Mouse (Mus musculus) lung, postnatal 10 days (tissue): ENCODE measurements around the gene Cryga.

Experiments
- DNase-seq: peaks from one replicate; pipeline ENCODE4 v3.0.0; 2021

The Cryga gene

DNA sequence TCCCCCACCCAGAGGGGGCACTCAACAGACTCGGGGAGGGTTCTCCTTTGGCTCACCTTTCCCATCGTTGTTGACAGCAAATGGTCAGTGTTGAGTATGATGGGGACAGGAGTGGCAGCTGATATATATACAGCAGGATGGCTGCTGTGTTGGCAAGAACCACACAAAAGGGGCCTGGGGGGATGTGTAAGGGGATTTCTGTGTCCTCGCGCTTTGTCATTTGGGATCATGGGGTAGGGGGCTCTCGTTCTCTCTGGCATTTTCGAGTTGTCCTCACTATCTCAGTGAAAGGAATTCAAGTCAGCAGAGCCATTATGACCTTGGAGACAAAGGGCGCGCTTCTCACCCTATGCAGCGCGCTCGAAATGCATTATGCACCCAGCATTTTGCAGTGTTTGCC, at the start of gene Cryga:
Gene Cryga (minus strand): TSS at position 101 of the 400 bp plus-strand sequence.
- no peak for DNase-seq

DNA sequence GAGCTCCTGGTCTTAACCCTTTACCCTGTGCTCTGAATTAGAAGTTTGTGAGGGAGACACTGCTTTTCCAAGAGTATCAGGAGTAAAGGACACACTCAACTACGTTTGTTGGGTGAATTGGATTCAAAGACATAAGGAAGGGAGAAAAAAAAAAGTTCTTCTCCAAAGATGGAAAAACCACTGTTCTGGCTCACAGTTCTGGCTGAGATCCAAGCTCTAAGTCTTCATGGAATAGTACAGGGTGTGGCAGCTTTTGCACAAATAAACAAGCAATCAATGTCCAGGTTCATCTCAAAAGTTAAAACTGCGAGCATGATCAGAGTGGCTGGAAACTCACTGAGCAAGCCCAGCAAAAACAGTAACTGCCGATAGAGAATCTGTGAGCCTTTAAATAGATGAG, 44.8 kb upstream of the Cryga start:
- DNase-seq, result no peak

DNA sequence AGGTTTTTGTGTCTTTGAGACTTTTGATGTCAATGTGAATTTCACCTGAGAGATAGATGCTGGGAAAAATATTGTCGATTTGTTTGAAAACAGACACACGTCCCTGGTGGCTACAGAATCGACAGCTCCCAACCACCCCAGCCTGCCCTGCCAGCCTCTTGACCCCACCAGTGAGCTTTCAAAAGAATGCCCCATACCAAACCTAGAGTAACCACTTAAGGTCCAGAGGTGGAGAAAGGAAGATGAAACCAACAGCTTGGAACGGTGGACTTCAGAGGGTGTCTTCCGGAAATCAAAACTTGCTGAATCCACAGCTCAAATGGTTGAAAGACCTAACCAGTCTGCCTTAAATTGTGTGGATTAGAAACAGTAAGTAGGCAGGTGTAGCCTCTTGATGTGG, 44.2 kb upstream of the Cryga start:
- no peak for DNase-seq

DNA sequence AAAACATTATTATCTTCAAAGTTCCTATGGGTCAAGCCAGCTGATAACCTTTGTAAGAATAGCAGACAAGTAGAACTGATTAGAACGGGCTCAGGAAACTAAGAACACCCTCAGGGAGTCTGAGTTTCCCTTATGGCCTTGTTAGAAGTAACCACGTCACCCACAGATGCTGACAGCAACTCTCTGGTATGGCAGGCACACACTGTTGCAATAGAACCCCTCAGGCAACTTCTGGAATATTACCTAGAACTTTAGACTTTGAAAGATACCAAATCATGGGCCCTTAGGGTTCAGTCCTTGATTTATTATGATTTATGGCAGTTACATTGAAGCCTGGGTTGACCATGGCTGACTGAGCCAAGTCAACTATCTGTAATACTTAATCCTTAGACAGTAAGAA, 43.4 kb upstream of the Cryga start:
- no peak for DNase-seq

DNA sequence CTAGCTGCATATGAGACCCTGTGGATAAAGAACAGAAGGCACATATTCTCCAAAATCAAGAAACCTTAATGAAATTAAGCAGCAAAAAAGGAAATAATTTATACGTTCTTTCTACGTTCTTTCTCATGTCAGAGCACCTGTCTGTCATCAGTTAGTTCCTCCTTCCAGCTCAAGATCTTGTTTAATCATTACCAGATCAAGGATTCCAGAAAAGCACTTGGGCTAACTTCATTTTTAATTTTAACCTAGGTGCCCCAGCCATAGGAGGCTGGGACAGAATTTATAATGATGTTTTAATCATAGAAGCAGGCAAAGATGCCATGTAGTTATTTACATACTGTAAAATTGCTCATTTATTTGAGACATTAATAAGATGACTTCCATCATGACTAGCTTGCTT, 41.6 kb upstream of the Cryga start:
- DNase-seq, result no peak

DNA sequence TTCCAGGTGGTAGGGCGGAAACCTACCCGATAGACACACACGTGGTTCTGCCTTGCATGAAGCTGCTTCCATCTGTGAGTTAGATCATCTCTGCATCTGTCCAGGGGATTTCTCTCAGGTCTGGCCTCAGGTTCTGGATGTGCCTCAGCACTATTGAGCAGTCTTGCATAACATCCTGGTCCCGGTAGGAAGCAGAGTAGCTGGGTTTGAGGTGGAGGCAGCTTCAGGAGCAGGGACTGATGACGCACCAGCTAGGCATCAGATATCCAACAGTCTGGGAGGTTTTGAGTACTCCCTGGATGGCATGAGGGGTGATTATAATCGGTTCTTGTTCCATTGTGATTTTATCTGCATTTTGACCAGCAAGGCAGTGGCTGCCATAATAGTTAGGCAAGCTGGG, 34.4 kb upstream of the Cryga start:
- DNase-seq, result no peak

DNA sequence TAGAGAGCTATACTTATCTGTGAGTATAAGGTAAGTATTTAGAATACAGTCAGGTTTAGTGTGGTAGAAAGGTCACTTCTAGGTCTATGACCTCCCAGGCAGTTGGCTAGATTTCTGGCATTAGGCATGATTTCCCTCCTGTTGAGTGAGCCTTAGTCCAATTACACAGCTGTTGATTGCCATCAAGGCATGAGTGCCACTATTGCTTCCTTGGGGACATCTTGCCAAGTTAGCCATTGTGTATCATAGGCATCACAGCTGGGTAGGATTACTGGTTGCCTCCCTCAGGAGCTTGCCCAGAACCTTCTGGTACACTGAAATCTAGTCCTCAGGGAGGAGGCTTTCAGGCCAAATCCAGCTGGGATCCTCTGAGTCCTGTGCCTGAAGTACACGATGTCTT, 29.7 kb upstream of the Cryga start:
- DNase-seq, result no peak

DNA sequence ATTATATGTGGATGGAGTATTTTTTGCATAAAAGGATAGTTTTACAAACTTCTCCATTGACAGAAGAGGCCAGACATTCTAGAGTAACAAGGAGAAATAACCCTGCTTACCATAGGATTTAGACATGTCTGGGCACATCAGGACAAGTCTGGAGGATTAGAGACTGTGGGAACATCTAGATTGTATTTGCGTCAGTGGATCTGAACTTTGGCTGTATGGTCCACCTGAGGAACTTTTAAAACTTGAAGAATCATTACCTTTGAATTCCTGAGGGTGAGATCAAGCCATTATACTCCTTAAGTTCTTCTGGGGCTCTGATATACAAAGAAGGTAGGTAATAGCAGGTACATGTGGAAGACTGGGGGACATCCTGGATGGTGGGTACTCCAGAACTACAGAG, 28.5 kb upstream of the Cryga start:
- DNase-seq, result no peak

DNA sequence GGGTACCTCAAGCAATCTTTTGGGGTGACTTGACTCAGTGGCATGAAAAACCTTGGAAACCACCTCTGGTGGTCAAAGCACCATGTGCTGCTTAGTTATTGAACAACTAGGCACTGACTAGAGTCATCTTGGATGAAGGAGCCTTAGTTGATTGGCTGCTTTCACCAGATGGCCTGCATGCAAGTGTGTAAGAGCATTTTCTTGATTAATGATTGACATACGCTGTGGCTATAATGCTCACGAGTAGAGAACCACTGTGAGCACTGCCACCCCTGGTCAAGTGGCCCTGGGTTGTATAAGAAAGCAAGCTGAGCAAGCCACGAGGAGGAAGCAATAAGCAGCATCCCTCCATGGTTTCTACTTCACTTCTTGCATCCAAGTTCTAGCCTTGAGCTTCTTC, 27.1 kb upstream of the Cryga start:
- no peak for DNase-seq

DNA sequence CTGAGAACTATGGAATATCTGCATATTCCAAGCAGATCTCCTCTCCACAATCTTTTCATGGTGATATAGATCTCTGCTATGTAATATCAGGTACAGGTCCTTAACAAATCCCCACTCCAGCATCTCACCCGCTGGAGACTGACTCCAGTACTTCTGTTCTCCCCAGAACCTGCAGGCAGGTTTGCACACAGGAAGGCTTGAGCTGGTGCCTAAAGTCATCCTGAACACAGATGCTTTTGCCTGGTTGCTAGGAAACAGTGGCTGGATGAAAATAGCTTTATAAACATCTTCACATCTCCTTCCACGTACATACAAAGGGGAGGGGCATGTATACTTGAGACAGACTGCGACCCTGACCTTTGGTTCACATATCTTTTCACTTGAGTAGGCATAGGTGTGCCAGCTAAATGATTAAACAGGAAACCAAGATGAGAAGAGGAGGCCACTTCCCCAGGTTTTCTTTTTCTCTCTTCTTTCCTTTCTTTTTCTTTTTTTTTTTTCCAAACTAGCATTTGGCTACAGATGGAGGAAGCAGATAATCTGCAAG, 26.5 kb upstream of the Cryga start:
- DNase-seq, result no peak

DNA sequence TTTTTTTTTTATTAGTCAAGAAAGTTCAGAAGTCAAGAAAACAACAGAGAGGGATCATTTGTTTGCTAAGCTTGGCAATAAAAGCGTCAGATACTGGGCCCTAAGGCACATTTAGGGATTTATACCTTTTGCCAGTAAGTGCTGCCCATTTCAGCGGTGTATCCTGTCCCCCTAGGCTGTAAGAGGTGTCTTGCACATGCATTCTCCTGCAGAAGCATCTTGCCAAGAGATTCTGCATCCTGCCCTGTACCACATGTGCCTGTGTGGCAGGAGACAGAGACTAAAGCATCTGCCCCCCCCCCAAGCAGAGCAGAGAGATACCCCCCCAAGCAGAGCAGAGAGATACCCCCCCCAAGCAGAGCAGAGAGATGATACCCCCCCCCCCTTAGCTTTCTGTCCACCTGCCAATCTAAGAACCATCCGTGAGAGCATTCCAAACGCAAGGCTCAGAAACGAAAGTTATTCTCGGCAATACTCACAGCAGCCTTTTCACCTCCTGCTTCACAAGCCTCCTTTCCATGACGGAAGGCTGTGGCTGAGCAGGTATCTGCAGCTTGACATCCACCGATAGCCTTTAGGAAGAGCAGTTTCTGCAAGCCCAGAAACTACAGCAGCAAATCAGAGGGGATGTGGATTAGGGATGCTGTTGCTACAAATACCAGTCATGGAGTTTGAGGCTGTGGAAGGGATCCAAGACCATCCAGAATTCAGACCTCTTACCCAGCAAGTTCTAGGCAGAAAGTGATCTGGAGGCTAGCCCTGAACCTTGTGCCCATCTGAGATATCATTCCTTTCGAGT, 19.6 kb upstream of the Cryga start, which contains the start of gene D630023F18Rik:
Gene D630023F18Rik (minus strand): TSS at position 641 of the 799 bp plus-strand sequence.
- DNase-seq, result no peak

DNA sequence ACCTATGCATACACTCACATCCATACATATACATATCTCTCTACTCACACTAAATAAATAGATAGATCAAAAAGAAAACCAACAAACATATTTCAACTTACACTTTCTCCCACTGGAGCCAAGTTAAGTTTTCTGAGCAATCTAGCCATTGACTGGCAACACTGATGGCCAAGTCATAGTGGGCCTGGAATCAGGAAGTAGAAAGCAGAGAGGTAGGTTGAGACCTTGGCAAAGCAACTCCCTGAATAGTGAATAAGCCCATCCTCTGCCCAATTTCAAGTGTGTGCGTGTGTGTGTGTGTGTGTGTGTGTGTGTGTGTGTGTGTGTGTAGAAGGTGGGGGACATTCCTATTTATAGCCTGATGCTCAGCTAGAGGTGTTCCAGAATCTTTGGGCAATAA, 16.3 kb upstream of the Cryga start, which contains the start of gene Gm28845:
Gene Gm28845 (minus strand): TSS at position 121 of the 400 bp plus-strand sequence.
- DNase-seq, result no peak

DNA sequence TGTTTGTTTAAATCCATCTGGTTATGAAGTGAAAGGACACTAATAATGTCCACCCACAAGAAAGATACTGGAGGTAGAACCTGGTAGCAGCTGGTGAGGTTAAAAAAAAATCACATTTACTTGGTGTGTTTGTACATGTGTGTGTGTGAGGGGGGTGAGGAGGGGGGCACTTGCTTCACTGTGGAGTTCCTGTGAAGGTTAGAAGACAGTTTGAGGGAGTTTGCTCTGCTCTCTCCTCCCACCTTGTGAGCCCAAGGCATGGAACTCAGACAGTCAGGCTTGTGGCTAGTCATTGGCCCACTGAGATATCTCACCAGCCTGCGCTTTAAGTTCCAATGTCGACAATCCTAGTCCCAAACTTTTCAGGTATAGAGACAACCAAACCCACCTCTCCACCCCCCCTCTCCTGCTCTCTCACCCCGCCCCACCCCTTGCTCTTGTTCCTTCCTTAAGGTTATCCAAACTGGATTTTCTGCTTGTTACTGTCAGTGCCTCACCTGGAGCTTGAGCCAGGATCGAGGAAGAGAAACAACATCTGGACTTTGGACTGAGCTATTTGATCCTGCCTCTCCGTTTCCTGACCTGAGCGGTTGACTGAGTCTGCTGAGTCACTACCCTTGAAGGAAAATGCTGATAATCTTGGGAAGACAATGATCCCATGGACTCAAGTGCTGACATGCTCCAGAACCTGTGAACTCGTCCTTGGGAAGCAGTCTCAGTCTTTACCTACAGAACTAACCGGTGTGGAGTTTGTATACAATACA, 15.2 kb upstream of the Cryga start:
- DNase-seq, result no peak

DNA sequence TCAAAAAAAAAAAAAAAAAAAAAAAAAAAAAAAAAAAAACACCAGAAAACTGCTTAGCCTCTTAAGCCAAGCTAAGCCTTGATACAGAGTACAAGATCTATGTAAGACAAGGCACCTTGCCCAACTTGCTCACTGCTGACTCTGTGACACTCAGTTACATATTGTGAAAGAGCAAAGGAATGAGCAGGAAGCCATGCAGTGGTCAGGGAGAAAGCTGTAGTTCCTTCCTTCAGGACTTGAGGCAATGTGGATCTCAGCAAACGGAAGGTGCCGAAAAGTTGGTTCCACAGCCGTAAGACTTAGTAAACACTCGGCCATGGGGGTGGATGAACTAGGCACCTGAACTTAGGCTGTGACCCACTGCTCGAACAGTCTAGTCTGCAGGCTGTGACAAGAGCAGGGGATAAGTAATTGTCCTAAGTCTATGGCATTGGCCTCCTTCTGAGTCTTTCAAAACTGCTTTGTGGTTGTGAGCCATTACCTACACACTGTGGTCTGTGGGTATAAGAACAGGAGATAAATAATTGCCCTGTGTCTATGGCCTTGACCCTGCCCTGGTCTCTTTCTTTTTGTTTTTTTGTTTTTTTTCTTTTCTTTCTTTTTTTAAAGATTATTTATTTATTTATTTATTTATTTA, 10.5 kb upstream of the Cryga start:
- peak; percentile 40 for DNase-seq

DNA sequence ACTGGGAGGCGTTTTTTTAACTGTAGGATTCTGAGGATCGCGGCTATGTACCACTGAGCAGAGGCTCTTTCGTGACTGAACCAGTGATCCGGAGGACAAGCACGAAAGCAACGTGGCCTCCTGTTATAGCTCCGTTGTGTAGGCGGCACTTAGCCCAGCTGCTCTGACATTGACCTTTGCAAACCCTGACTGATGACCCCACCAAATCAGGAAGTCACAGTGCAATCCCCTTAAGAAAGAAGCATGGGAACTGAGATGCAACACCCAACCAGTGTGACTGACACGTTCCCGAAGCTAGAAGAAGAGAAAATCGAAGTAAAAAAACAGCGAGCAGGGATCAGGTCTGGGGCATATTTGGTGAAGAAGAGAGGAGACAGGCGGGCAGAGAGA, 9.6 kb upstream of the Cryga start:
- peak; percentile 18 for DNase-seq

DNA sequence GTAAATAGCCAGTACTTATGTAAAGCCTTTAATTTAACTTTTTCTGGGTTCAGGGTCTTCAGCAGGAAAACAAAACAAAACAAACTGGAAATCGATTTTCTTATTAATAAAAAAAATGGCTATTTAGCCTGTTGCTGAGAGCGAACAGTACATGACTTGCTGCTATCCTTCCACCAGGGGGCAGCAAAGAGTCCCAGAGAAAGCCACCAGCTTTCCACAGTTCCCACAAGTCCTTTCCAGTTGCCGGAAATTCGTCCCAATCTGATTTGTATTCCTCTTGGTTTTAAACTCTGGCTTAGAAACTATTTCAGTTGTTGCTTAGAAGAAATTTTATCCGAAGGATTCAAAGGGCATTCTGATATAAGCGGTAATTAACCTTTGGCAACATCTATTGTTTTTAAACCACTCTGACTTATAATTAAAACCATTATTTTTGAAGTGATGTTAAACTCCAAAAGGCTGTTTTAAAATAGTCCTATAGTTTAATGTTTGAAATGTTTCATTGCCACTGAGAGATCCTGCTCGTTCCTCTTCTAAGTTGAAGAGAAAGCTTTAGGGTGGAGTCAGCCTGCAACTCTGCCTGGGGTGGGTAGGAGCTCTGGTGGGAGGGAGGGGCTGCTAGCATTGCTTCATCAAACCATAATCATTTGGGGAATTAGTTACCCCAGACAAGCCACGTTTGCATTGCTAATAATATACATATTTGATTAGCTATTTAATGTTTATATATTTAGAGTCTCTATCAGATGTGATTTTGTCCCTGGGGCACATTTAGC, 9.0 kb upstream of the Cryga start:
- peak; percentile 84 for DNase-seq

DNA sequence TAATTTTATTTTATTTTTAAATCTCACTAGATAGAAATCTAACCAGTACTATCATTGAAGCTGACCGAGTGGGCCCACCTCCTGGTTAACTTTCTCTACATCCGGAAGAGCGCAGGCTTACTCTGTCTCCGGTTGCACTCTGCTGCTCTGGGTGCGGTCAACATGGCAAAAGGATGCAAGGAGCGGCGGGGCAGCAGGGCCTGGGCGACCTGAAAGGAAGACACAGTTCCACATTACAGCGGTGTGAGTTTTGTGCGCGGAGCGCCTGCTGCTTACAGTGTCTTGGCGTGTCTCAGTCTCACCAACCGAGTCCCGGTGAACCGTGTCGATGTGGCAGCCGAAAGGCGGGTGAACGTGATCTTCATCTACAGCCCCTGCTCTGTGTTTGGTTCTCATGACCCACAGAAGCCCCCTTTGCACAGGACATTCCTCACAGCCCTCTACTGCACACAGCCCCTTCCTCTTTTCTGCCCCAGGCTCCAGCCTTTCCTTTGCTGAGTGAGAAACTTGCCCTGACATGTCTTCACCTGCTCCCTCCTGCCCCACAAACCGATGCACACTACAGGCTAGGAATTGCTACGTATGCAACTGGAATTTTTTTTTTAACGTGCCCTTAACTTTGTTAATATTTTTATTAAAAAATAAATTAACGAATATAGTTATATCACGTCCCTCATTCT, 6.7 kb upstream of the Cryga start:
- no peak for DNase-seq

DNA sequence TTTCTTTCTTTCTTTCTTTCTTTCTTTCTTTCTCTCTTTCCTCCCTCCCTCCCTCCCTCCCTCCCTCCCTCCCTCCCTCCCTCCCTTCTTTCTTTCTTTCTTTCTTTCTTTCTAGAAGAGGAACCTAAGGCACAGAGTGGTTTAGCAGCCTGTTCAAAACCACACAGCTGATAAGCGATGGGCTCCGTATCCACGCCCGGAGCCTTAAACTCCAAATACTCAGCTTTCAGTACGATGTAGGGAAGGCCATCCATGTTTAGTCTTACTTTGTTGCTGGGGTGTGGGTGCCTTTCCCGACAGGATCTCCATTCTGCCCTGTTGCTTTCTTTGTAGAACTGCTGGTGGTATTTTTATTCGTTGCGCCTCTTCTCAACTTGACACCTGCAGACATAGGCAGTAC, 6.0 kb upstream of the Cryga start:
- no peak for DNase-seq

DNA sequence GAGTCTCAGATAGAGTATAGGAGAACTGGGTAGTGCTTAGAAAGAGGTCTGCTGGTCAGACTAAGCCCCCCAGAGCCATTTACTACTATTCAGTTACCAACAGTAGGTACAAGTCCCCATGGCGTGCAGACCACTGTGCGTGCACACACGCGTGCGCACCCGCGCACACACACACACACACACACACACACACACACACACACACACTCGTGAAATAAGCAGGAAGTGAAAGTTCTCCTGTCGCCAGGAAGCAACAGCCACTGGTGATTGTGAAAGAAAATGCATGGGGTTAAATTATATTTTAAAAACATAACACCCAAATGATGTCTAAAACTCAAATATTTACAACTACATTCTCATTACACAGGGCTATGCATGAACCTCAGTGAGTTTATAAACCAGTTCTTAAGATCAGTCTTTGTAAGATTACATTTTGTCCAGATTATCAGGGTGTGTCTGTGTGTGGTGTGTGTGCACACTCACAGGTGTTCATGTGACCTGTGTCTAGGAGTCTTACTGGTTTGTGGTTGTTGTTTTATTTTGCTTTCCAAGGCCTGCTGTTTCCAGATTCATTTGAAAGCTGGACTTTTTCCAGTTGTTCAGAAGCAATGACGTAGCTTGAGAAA, 4.6 kb upstream of the Cryga start:
- no peak for DNase-seq

DNA sequence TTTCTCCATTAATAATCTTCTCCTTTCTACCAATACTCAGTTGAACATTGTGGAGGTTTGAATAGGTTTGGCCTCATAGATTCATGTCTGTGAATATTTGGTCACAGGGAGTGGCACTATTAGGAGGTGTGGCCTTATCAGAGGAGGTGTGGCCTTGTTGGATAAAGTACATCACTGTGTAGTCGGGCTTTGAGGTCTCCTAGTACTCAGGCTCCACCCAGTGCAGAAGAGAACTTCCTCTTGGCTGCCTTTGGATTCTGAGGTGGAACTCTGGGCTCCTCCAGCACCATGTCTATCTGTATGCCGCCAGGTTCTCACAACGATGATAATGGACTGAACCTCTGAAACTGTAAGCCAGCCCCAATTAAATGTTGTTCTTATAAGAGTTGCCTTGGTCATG, 6.2 kb downstream of the Cryga start:
- no peak for DNase-seq

DNA sequence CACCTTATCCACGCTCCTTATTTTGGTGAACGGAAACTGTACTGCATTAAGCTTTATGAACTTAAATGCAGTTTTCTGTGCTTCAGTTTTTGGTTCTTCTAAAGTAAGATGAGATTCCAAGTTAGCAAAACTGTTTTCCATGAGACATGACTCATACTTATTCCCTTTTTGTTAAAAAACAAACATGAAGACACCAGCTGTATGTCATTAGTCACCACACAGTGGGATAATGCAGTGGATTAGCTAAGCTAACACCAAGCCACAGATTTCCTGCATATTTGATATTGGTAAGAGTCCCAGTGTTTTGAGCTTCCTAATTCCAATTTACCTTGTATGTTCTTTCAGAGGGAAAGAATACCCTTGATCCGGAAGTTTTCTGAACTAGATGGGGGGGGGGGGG, 11.6 kb downstream of the Cryga start:
- no peak for DNase-seq

DNA sequence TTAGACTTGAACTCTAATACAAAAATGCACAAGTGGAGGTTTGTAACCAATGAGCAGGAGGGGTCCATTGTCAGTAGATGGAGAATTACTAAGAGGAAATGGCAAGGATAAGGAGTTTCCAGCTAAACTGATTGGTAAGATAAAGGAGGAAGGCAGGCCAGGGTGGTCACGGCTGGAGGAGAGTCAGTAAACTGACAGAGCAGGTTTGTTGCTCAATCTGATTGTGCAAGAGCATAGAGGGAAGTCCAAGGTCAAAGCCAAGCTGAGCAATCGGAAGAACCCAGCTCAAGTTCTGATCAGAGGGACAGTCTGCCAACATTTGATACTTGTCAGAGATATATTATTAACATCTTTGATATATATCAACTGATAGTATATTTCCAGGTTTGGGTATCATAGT, 12.8 kb downstream of the Cryga start:
- peak; percentile 32 for DNase-seq
